Mouse (Mus musculus) hindbrain, embryonic 14.5 days (tissue): Measurements from ENCODE around the gene B9d2. TPM values are rescaled to one million over a fixed set of nuclear protein-coding genes. Genes with fewer than 3 reads are reported as not detected.

Experiments used
- ATAC-seq: fragments of 200-750 bp; cut with Nextera tagmentation; 2 replicates; pipeline ENCODE4 v1.8.0; 2017; ENCODE audit warnings: moderate number of reproducible peaks, mild to moderate bottlenecking, moderate TSS enrichment, moderate library complexity; ENCODE audit not compliant: low FRiP score
- DNase-seq: peaks from one replicate; pipeline ENCODE4 v3.0.0-alpha.2; 2015; ENCODE audit warnings: low spot score
- H3K27ac ChIP-seq: fragments of 300-500 bp; sonication (generic); 2 replicates; pipeline ENCODE4 v1.5.1; 2014; ENCODE audit warnings: mild to moderate bottlenecking, moderate library complexity
- H3K27me3 ChIP-seq: fragments of 300-500 bp; sonication (generic); 2 replicates; pipeline ENCODE4 v1.6.1; 2014; ENCODE audit warnings: mild to moderate bottlenecking, low read length, mixed read lengths; ENCODE audit not compliant: control insufficient read depth, insufficient read depth
- H3K36me3 ChIP-seq: fragments of 300-500 bp; sonication (generic); replicated peaks from 2 replicates; pipeline ENCODE4 v1.6.1; 2014; ENCODE audit not compliant: control insufficient read depth, insufficient read depth
- H3K4me1 ChIP-seq: fragments of 300-500 bp; sonication (generic); replicated peaks from 2 replicates; pipeline ENCODE4 v1.6.1; 2014; ENCODE audit warnings: antibody characterized with exemption, low read length, mixed read lengths; ENCODE audit not compliant: control insufficient read depth, insufficient read depth
- H3K4me2 ChIP-seq: fragments of 300-500 bp; sonication (generic); replicated peaks from 2 replicates; pipeline ENCODE4 v1.6.1; 2014; ENCODE audit warnings: mild to moderate bottlenecking, moderate library complexity
- H3K4me3 ChIP-seq: fragments of 300-500 bp; sonication (generic); replicated peaks from 2 replicates; pipeline ENCODE4 v1.5.1; 2014; ENCODE audit warnings: mild to moderate bottlenecking, low read length
- H3K9ac ChIP-seq: fragments of 300-500 bp; sonication (generic); 2 replicates; pipeline ENCODE4 v1.6.1; 2014
- H3K9me3 ChIP-seq: fragments of 300-500 bp; sonication (generic); 2 replicates; pipeline ENCODE4 v1.6.1; 2016; ENCODE audit warnings: low read length; ENCODE audit not compliant: control insufficient read depth
- WGBS: fragments of 180-500 bp; shearing (Covaris S2); extraction: QIAGEN DNeasy Blood & Tissue Kit; methylation state at CpG from one replicate; pipeline ENCODE4 v1.1.7; 2014; 5-methylcytosine and 5-hydroxymethylcytosine counted together
- polyA plus RNA-seq: library from polyadenylated mRNA; unstranded; fragments of >200 nt; fragmentation: Nextera tagmentation; extraction: Ambion mirVana; gene quantifications from 2 replicates; pipeline ENCODE4 v1.2.1, GENCODE M21; 2014

B9d2 gene
- polyA plus RNA-seq, 1 experiment from 2014 or later: 42.7 TPM

DNA sequence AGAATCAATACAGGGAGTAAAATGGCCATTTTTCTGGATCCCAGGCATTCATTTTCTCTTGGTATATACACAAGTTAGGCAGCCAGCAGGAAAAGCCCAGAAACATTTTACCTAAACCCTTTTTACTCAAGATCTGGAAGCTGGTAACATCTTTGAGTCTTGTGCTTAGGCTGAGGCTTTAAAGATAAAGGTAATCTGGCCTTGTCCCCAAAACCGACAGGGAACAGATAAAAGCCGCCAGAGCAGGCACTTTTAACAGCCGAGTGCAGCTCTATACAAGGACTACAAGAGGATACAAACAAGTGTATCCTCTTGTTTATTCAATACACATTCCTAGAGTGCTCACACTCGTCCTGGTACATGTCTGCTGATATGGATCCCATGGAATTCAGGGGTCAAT, 54.4 kb downstream of the B9d2 start:
- DNase-seq (no peak), ATAC-seq (no peak)

More for the DNA sequence above, 54.4 kb downstream of the B9d2 start:
- H3K9ac ChIP-seq: no peak overlapping the region
- no peak overlapping the region for H3K4me3 ChIP-seq
- H3K9me3 ChIP-seq: no peaks in the 10 kb centered on the region
- 84% methylated on average over 4 of the region's 4 CpGs for WGBS
- peaks cover 99% of the 10 kb centered on the region for H3K36me3 ChIP-seq
- no peaks in the 10 kb centered on the region for H3K4me1 ChIP-seq
- no peak overlapping the region for H3K27ac ChIP-seq
- no peaks in the 10 kb centered on the region for H3K27me3 ChIP-seq
- H3K4me2 ChIP-seq: no peak overlapping the region

Other genes with a start within 250 kb of the B9d2 start
- gene Ceacam1, start 203.2 kb upstream of the B9d2 start, polyA plus RNA-seq: 0.91 and 1.4 TPM in 2 replicates
- gene Ceacam2, start 140.9 kb upstream of the B9d2 start, polyA plus RNA-seq: 0.21 TPM in 1 of 2 replicates, not detected in the other
- not detected in 2 replicates for gene Erich4, start 64.9 kb upstream of the B9d2 start, polyA plus RNA-seq
- gene Dmac2, start 61.4 kb upstream of the B9d2 start, polyA plus RNA-seq: 43.3 and 43.8 TPM in 2 replicates
- gene B3gnt8, start 54.1 kb upstream of the B9d2 start, polyA plus RNA-seq: 0.27 and 0.43 TPM in 2 replicates
- 33.0 and 37.3 TPM in 2 replicates for gene Bckdha, start 21.8 kb upstream of the B9d2 start, polyA plus RNA-seq
- gene Exosc5, start 21.6 kb upstream of the B9d2 start, polyA plus RNA-seq: 31.5 and 39.7 TPM in 2 replicates
- 54.1 and 64.8 TPM in 2 replicates for gene Tmem91, start 5.6 kb upstream of the B9d2 start, polyA plus RNA-seq
- 0.82 and 1.1 TPM in 2 replicates for gene Tgfb1, start 6.2 kb downstream of the B9d2 start, polyA plus RNA-seq
- gene Ccdc97, start 38.3 kb downstream of the B9d2 start, polyA plus RNA-seq: 41.9 and 43.5 TPM in 2 replicates
- 54.7 and 55.2 TPM in 2 replicates for gene Hnrnpul1, start 74.0 kb downstream of the B9d2 start, polyA plus RNA-seq
- gene Axl, start 107.9 kb downstream of the B9d2 start, polyA plus RNA-seq: 16.8 and 20.6 TPM in 2 replicates
- 1.6 and 2.2 TPM in 2 replicates for gene Cyp2s1, start 136.1 kb downstream of the B9d2 start, polyA plus RNA-seq
- gene Cyp2b10, start 216.8 kb downstream of the B9d2 start, polyA plus RNA-seq: not detected in 2 replicates